Mouse (Mus musculus): Measurements from ENCODE around the gene Samd10. TPM values are rescaled to one million over a fixed set of nuclear protein-coding genes. Genes with fewer than 3 reads are reported as not detected.
A peak's percentile ranks its signal among the peaks of the same experiment; 100 is the strongest.

Gene Samd10
- polyA plus RNA-seq, 1 experiment from 2014 or later, result 216 TPM

GRCm38 (mm10) chr2:181618761-181619495, 19.9 kb upstream of the Samd10 start:
- 92% methylated on average over 5 of the region's 5 CpGs for WGBS
- H3K36me3 ChIP-seq (ENCODE audit: control insufficient read depth, insufficient read depth, low read length), result peaks cover 24% of the 10 kb centered on the region

GRCm38 (mm10) chr2:181602367-181602766, 3.4 kb upstream of the Samd10 start:
- no peak overlapping the region for H3K9ac ChIP-seq (ENCODE audit: low read depth, low read length)

More at GRCm38 (mm10) chr2:181618761-181619495, 19.9 kb upstream of the Samd10 start:
- Histone ChIP-seq H3K4me1 (ENCODE audit: control insufficient read depth, insufficient read depth, low read length) (no peaks in the 10 kb centered on the region), H3K9me3 (replicated peaks; ENCODE audit: control insufficient read depth, low read length, poor library complexity, severe bottlenecking) (no peaks in the 10 kb centered on the region), H3K4me2 (ENCODE audit: low read length) (no peak overlapping the region), H3K4me3 (ENCODE audit: low read depth, low read length) (no peak overlapping the region), H3K27me3 (ENCODE audit: control insufficient read depth, insufficient read depth, low read depth, low read length) (no peaks in the 10 kb centered on the region), H3K27ac (ENCODE audit: low read length) (no peak overlapping the region), H3K9ac (ENCODE audit: low read depth, low read length) (no peak overlapping the region)
- ATAC-seq, result no peak

GRCm38 (mm10) chr2:181601751-181602145, 2.7 kb upstream of the Samd10 start:
- H3K9me3 ChIP-seq (replicated peaks; ENCODE audit: control insufficient read depth, low read length, poor library complexity, severe bottlenecking), result no peaks in the 10 kb centered on the region
- peak overlapping the region; percentile 80 for H3K4me3 ChIP-seq (ENCODE audit: low read depth, low read length)
- peak overlapping the region; percentile 77 for H3K4me2 ChIP-seq (ENCODE audit: low read length)
- no peak for ATAC-seq
- no peaks in the 10 kb centered on the region for H3K27me3 ChIP-seq (ENCODE audit: control insufficient read depth, insufficient read depth, low read depth, low read length)
- H3K36me3 ChIP-seq (ENCODE audit: control insufficient read depth, insufficient read depth, low read length), result 0 out of 2 replicates have a peak, but pooled peaks cover under 1% of the 10 kb centered on the region
- WGBS, result 32% methylated on average over 10 of the region's 10 CpGs
- peak overlapping the region; percentile 76 for H3K27ac ChIP-seq (ENCODE audit: low read length)
- H3K9ac ChIP-seq (ENCODE audit: low read depth, low read length), result peak overlapping the region; percentile 79
- H3K4me1 ChIP-seq (ENCODE audit: control insufficient read depth, insufficient read depth, low read length), result peaks cover 41% of the 10 kb centered on the region

More at GRCm38 (mm10) chr2:181602367-181602766, 3.4 kb upstream of the Samd10 start:
- WGBS, result 75% methylated on average over 4 of the region's 4 CpGs
- H3K36me3 ChIP-seq (ENCODE audit: control insufficient read depth, insufficient read depth, low read length), result no peaks in the 10 kb centered on the region
- H3K9me3 ChIP-seq (replicated peaks; ENCODE audit: control insufficient read depth, low read length, poor library complexity, severe bottlenecking), result no peaks in the 10 kb centered on the region
- peaks cover 35% of the 10 kb centered on the region for H3K4me1 ChIP-seq (ENCODE audit: control insufficient read depth, insufficient read depth, low read length)
- H3K27ac ChIP-seq (ENCODE audit: low read length), result no peak overlapping the region
- H3K27me3 ChIP-seq (ENCODE audit: control insufficient read depth, insufficient read depth, low read depth, low read length), result no peaks in the 10 kb centered on the region
- no peak for ATAC-seq
- no peak overlapping the region for H3K4me3 ChIP-seq (ENCODE audit: low read depth, low read length)
- H3K4me2 ChIP-seq (ENCODE audit: low read length), result peak overlapping the region; percentile 77; the same call in 1 of the 2 replicates

- no peaks in the 10 kb centered on the region for H3K9me3 ChIP-seq (replicated peaks; ENCODE audit: control insufficient read depth, low read length, poor library complexity, severe bottlenecking)
- peak overlapping the region; percentile 80 for H3K4me3 ChIP-seq (ENCODE audit: low read depth, low read length)
- H3K4me1 ChIP-seq (ENCODE audit: control insufficient read depth, insufficient read depth, low read length), result peaks cover 41% of the 10 kb centered on the region
- 2% methylated on average over 57 of the region's 57 CpGs for WGBS
- H3K36me3 ChIP-seq (ENCODE audit: control insufficient read depth, insufficient read depth, low read length), result peaks cover 5% of the 10 kb centered on the region
- peak overlapping the region; percentile 78 for H3K4me2 ChIP-seq (ENCODE audit: low read length)
- H3K27ac ChIP-seq (ENCODE audit: low read length), result peak overlapping the region; percentile 88
- peak overlapping the region; percentile 79 for H3K9ac ChIP-seq (ENCODE audit: low read depth, low read length)
- peak; percentile 92 for ATAC-seq
- H3K27me3 ChIP-seq (ENCODE audit: control insufficient read depth, insufficient read depth, low read depth, low read length), result no peaks in the 10 kb centered on the region
Measured at GRCm38 (mm10) chr2:181600828-181601750, 2.1 kb upstream of the Samd10 start.

GRCm38 (mm10) chr2:181600226-181600758, 1.3 kb upstream of the Samd10 start:
- 65% methylated on average over 6 of the region's 6 CpGs for WGBS
- no peaks in the 10 kb centered on the region for H3K27me3 ChIP-seq (ENCODE audit: control insufficient read depth, insufficient read depth, low read depth, low read length)
- H3K9me3 ChIP-seq (replicated peaks; ENCODE audit: control insufficient read depth, low read length, poor library complexity, severe bottlenecking), result no peaks in the 10 kb centered on the region
- peak overlapping the region; percentile 80 for H3K4me3 ChIP-seq (ENCODE audit: low read depth, low read length)
- H3K4me1 ChIP-seq (ENCODE audit: control insufficient read depth, insufficient read depth, low read length), result peaks cover 41% of the 10 kb centered on the region
- 0 out of 2 replicates have a peak, but pooled peaks have one; percentile 0 for ATAC-seq
- H3K9ac ChIP-seq (ENCODE audit: low read depth, low read length), result peak overlapping the region; percentile 72
- peak overlapping the region; percentile 78 for H3K4me2 ChIP-seq (ENCODE audit: low read length)
- peak overlapping the region; percentile 88 for H3K27ac ChIP-seq (ENCODE audit: low read length)
- peaks cover 5% of the 10 kb centered on the region for H3K36me3 ChIP-seq (ENCODE audit: control insufficient read depth, insufficient read depth, low read length)

- H3K9ac ChIP-seq (ENCODE audit: low read depth, low read length), result peak overlapping the region; percentile 98
- peak overlapping the region; percentile 97; the same call in 1 of the 2 replicates for H3K27ac ChIP-seq (ENCODE audit: low read length)
- peak overlapping the region; percentile 81 for H3K4me2 ChIP-seq (ENCODE audit: low read length)
- H3K9me3 ChIP-seq (replicated peaks; ENCODE audit: control insufficient read depth, low read length, poor library complexity, severe bottlenecking), result no peaks in the 10 kb centered on the region
- H3K36me3 ChIP-seq (ENCODE audit: control insufficient read depth, insufficient read depth, low read length), result peaks cover 5% of the 10 kb centered on the region
- 78% methylated on average over 7 of the region's 7 CpGs for WGBS
- no peaks in the 10 kb centered on the region for H3K27me3 ChIP-seq (ENCODE audit: control insufficient read depth, insufficient read depth, low read depth, low read length)
- H3K4me3 ChIP-seq (ENCODE audit: low read depth, low read length), result no peak overlapping the region; the same call in 1 of the 2 replicates
- H3K4me1 ChIP-seq (ENCODE audit: control insufficient read depth, insufficient read depth, low read length), result peaks cover 39% of the 10 kb centered on the region
- no peak for ATAC-seq
Measured at GRCm38 (mm10) chr2:181597378-181598061, 1.5 kb downstream of the Samd10 start.

- H3K4me1 ChIP-seq (ENCODE audit: control insufficient read depth, insufficient read depth, low read length), result peaks cover 35% of the 10 kb centered on the region
- H3K9ac ChIP-seq (ENCODE audit: low read depth, low read length), result peak overlapping the region; percentile 4; the same call in 1 of the 2 replicates
- no peak overlapping the region for H3K4me3 ChIP-seq (ENCODE audit: low read depth, low read length)
- H3K9me3 ChIP-seq (replicated peaks; ENCODE audit: control insufficient read depth, low read length, poor library complexity, severe bottlenecking), result no peaks in the 10 kb centered on the region
- 63% methylated on average over 6 of the region's 6 CpGs for WGBS
- no peaks in the 10 kb centered on the region for H3K27me3 ChIP-seq (ENCODE audit: control insufficient read depth, insufficient read depth, low read depth, low read length)
- H3K36me3 ChIP-seq (ENCODE audit: control insufficient read depth, insufficient read depth, low read length), result peaks cover 5% of the 10 kb centered on the region
- no peak for ATAC-seq
- no peak overlapping the region for H3K4me2 ChIP-seq (ENCODE audit: low read length)
- H3K27ac ChIP-seq (ENCODE audit: low read length), result no peak overlapping the region
Measured at GRCm38 (mm10) chr2:181596221-181596960, 2.6 kb downstream of the Samd10 start.
